Mouse (Mus musculus) midbrain, postnatal 0 days (tissue): ENCODE results near the gene Sec14l2. TPM values are rescaled to one million over a fixed set of nuclear protein-coding genes. Genes with fewer than 3 reads are reported as not detected.

Source experiments
- ATAC-seq: fragments of 200-750 bp; cut with Nextera tagmentation; 2 replicates; pipeline ENCODE4 v1.8.0; 2017; ENCODE audit warnings: moderate number of reproducible peaks, mild to moderate bottlenecking, moderate TSS enrichment, moderate library complexity; ENCODE audit not compliant: low FRiP score
- DNase-seq: peaks from one replicate; pipeline ENCODE4 v3.0.0-alpha.2; 2015; ENCODE audit warnings: low spot score
- H3K27ac ChIP-seq: fragments of 300-500 bp; sonication (generic); 2 replicates; pipeline ENCODE4 v1.5.1; 2014; ENCODE audit warnings: low read depth, mild to moderate bottlenecking, low read length, mixed read lengths
- H3K27me3 ChIP-seq: fragments of 300-500 bp; sonication (generic); 2 replicates; pipeline ENCODE4 v1.6.1; 2014; ENCODE audit warnings: low read length, control low read depth, mixed read lengths; ENCODE audit not compliant: insufficient read depth
- H3K36me3 ChIP-seq: fragments of 300-500 bp; sonication (generic); 2 replicates; pipeline ENCODE4 v1.6.1; 2014; ENCODE audit warnings: low read length, control low read depth, mixed read lengths; ENCODE audit not compliant: insufficient read depth
- H3K4me1 ChIP-seq: fragments of 300-500 bp; sonication (generic); 2 replicates; pipeline ENCODE4 v1.6.1; 2014; ENCODE audit warnings: mild to moderate bottlenecking, control low read depth, antibody characterized with exemption, low read length, mixed read lengths; ENCODE audit not compliant: insufficient read depth
- H3K4me2 ChIP-seq: fragments of 300-500 bp; sonication (generic); 2 replicates; pipeline ENCODE4 v1.6.1; 2014; ENCODE audit warnings: low read depth, mild to moderate bottlenecking, low read length, mixed read lengths; ENCODE audit not compliant: poor library complexity, severe bottlenecking
- H3K4me3 ChIP-seq: fragments of 300-500 bp; sonication (generic); 2 replicates; pipeline ENCODE4 v1.5.1; 2014; ENCODE audit warnings: low read depth, mild to moderate bottlenecking, low read length, moderate library complexity
- H3K9ac ChIP-seq: fragments of 300-500 bp; sonication (generic); replicated peaks from 2 replicates; pipeline ENCODE4 v1.6.1; 2014; ENCODE audit warnings: mild to moderate bottlenecking, low read length, moderate library complexity, mixed read lengths; ENCODE audit not compliant: poor library complexity, severe bottlenecking
- H3K9me3 ChIP-seq: fragments of 300-500 bp; sonication (generic); 2 replicates; pipeline ENCODE4 v1.6.1; 2016; ENCODE audit warnings: low read length, control low read depth
- CTCF ChIP-seq: IDR thresholded peaks from 2 replicates; pipeline ENCODE4 v1.5.1; 2016; ENCODE audit warnings: antibody characterized with exemption, mild to moderate bottlenecking
- WGBS: fragments of 180-500 bp; shearing (Covaris S2); extraction: QIAGEN DNeasy Blood & Tissue Kit; methylation state at CpG from one replicate; pipeline ENCODE4 v1.1.7; 2014; 5-methylcytosine and 5-hydroxymethylcytosine counted together
- polyA plus RNA-seq: library from polyadenylated mRNA; unstranded; fragments of >200 nt; fragmentation: Nextera tagmentation; extraction: Ambion mirVana; gene quantifications from 2 replicates; pipeline ENCODE4 v1.2.1, GENCODE M21; 2015
- total RNA-seq: library from RNA; depleted of rRNA; stranded (reverse); fragments of >200 nt; gene quantifications from 2 replicates; pipeline ENCODE4 v1.2.3, GENCODE M21; 2014

The Sec14l2 gene
- total and polyA plus RNA-seq, 2 experiments from 2014 or later: 5.5 to 13.2 TPM

GRCm38 (mm10) chr11:4096054-4096984, 26.9 kb downstream of the Sec14l2 start:
- WGBS: 3% methylated on average over 45 of the region's 45 CpGs
- H3K27ac ChIP-seq: peak overlapping the region; percentile 92
- no peaks in the 10 kb centered on the region for H3K27me3 ChIP-seq
- no peak for TF ChIP-seq CTCF
- peak overlapping the region; percentile 72 for H3K9ac ChIP-seq
- DNase-seq (peak; percentile 99), ATAC-seq (peak; percentile 94)
- H3K4me2 ChIP-seq: peak overlapping the region; percentile 82
- H3K36me3 ChIP-seq: 0 out of 2 replicates have a peak, but pooled peaks cover 3% of the 10 kb centered on the region
- H3K9me3 ChIP-seq: no peaks in the 10 kb centered on the region
- peak overlapping the region; percentile 56 for H3K4me3 ChIP-seq
- H3K4me1 ChIP-seq: peaks cover 3% of the 10 kb centered on the region; the same call in 1 of the 2 replicates

- WGBS: 7% methylated on average over 34 of the region's 34 CpGs
- ATAC-seq (no peak), DNase-seq (peak; percentile 76)
- H3K36me3 ChIP-seq: 0 out of 2 replicates have a peak, but pooled peaks cover 7% of the 10 kb centered on the region
- peak within 1 kb of the TSS; percentile 64 for H3K9ac ChIP-seq
- no peaks in the 10 kb centered on the region for H3K27me3 ChIP-seq
- peak within 1 kb of the TSS; percentile 82 for H3K4me2 ChIP-seq
- peak within 1 kb of the TSS; percentile 56 for H3K4me3 ChIP-seq
- H3K9me3 ChIP-seq: no peaks in the 10 kb centered on the region
- peak; percentile 26; the same call in 1 of the 2 replicates for TF ChIP-seq CTCF
- peaks cover 3% of the 10 kb centered on the region; the same call in 1 of the 2 replicates for H3K4me1 ChIP-seq
- H3K27ac ChIP-seq: peak within 1 kb of the TSS; percentile 72
Measured at GRCm38 (mm10) chr11:4095171-4096053, 27.8 kb downstream of the Sec14l2 start, which contains the start of gene Mtfp1. Mtfp1 (minus strand) TSS chr11:4095445.

- Histone ChIP-seq H3K4me2 (peak overlapping the region; percentile 82), H3K4me3 (peak overlapping the region; percentile 56), H3K9ac (peak overlapping the region; percentile 64), H3K27me3 (no peaks in the 10 kb centered on the region), H3K36me3 (0 out of 2 replicates have a peak, but pooled peaks cover 7% of the 10 kb centered on the region), H3K9me3 (no peaks in the 10 kb centered on the region), H3K27ac (peak overlapping the region; percentile 72), H3K4me1 (peaks cover 3% of the 10 kb centered on the region; the same call in 1 of the 2 replicates)
- peak; percentile 79 for TF ChIP-seq CTCF
- DNase-seq (peak; percentile 64), ATAC-seq (no peak)
- 3% methylated on average over 23 of the region's 24 CpGs for WGBS
Measured at GRCm38 (mm10) chr11:4094378-4095170, 28.6 kb downstream of the Sec14l2 start.

- Histone ChIP-seq H3K9ac (no peak overlapping the region), H3K27me3 (no peaks in the 10 kb centered on the region), H3K9me3 (no peaks in the 10 kb centered on the region), H3K27ac (no peak overlapping the region), H3K4me3 (peak overlapping the region; percentile 56), H3K4me2 (peak overlapping the region; percentile 82), H3K4me1 (peaks cover 3% of the 10 kb centered on the region; the same call in 1 of the 2 replicates), H3K36me3 (0 out of 2 replicates have a peak, but pooled peaks cover 7% of the 10 kb centered on the region)
- DNase-seq (peak; percentile 26), ATAC-seq (no peak)
- no peak for TF ChIP-seq CTCF
- 88% methylated on average over 18 of the region's 18 CpGs for WGBS
Measured at GRCm38 (mm10) chr11:4093459-4094377, 29.5 kb downstream of the Sec14l2 start.
